Mouse (Mus musculus) ovary, postnatal 10 days (tissue): Measurements from ENCODE around the gene Ube2l3.

Experiments
- DNase-seq: peaks from one replicate; pipeline ENCODE4 v3.0.0; 2022; ENCODE audit warnings: low spot score

The Ube2l3 gene

GRCm38 (mm10) chr16:17146772-17147235 lies 55.6 kb downstream of the Ube2l3 start, which contains the start of gene Ccdc116:
Ccdc116 (minus strand) TSS chr16:17147229.
- DNase-seq = peak; percentile 17

- DNase-seq = no peak
Observed at GRCm38 (mm10) chr16:17144339-17144738, 58.1 kb downstream of the Ube2l3 start, which contains the start of gene Ydjc. Ydjc (plus strand) TSS chr16:17144621.

- DNase-seq = no peak
Observed at GRCm38 (mm10) chr16:17137355-17137754, 65.1 kb downstream of the Ube2l3 start.

- DNase-seq = no peak
Observed at GRCm38 (mm10) chr16:17132906-17133200, 69.6 kb downstream of the Ube2l3 start.

GRCm38 (mm10) chr16:17132089-17132905 lies 70.2 kb downstream of the Ube2l3 start, which contains the start of gene Sdf2l1:
Sdf2l1 (minus strand) TSS chr16:17132383.
- peak; percentile 83 for DNase-seq

- peak; percentile 9 for DNase-seq
Observed at GRCm38 (mm10) chr16:17131191-17132088, 71.0 kb downstream of the Ube2l3 start.

- no peak for DNase-seq
Observed at GRCm38 (mm10) chr16:17127292-17127691, 75.2 kb downstream of the Ube2l3 start.

- peak; percentile 26 for DNase-seq
Observed at GRCm38 (mm10) chr16:17124871-17125520, 77.5 kb downstream of the Ube2l3 start, which contains the start of gene 2610318N02Rik. 2610318N02Rik (minus strand) TSS chr16:17125167.

- DNase-seq = no peak
Observed at GRCm38 (mm10) chr16:17124119-17124870, 78.2 kb downstream of the Ube2l3 start.

- DNase-seq = no peak
Observed at GRCm38 (mm10) chr16:17121569-17121968, 80.9 kb downstream of the Ube2l3 start.

GRCm38 (mm10) chr16:17117309-17117799 lies 85.1 kb downstream of the Ube2l3 start:
- DNase-seq = no peak

GRCm38 (mm10) chr16:17110771-17111743 lies 91.4 kb downstream of the Ube2l3 start, which contains the start of gene Ppil2:
Ppil2 (minus strand) TSS chr16:17111257.
- peak; percentile 24 for DNase-seq

- DNase-seq = no peak
Observed at GRCm38 (mm10) chr16:17104600-17104999, 97.8 kb downstream of the Ube2l3 start.

- DNase-seq = no peak
Observed at GRCm38 (mm10) chr16:17102630-17103220, 99.7 kb downstream of the Ube2l3 start.
